Mouse (Mus musculus) lung, adult 2 months (tissue): ENCODE data around the gene Npr1.

Experiments
- CTCF ChIP-seq: fragments of 200-500 bp; IDR thresholded peaks from 2 replicates; pipeline ENCODE4 v1.5.1; 2011; ENCODE audit warnings: mild to moderate bottlenecking, low read length, control low read depth; ENCODE audit not compliant: insufficient read depth
- POLR2A ChIP-seq: fragments of 200-500 bp; IDR thresholded peaks from 2 replicates; pipeline ENCODE4 v1.6.1; 2011; ENCODE audit warnings: low read depth, mild to moderate bottlenecking, control low read depth, low read length, borderline replicate concordance; ENCODE audit errors: extremely low read depth

GRCm38 (mm10) chr3:90512276-90512675 is 46.6 kb upstream of the Npr1 start:
- TF ChIP-seq CTCF (no peak), POLR2A (no peak)
